Mouse (Mus musculus) gastrocnemius, adult 18-20 months (tissue): ENCODE results near the gene Usp24. TPM values are rescaled to one million over a fixed set of nuclear protein-coding genes. Genes with fewer than 3 reads are reported as not detected.

Experiments
- DNase-seq: peaks from one replicate; pipeline ENCODE4 v3.0.0; 2021; ENCODE audit warnings: low spot score
- long read RNA-seq, 2 experiments: library from polyadenylated mRNA; stranded (forward); transcript quantifications; one replicate each; pipeline ENCODE4 v2.0.0; 2021
- total RNA-seq, 2 experiments: library from RNA; stranded (reverse); gene quantifications; 2 replicates each; pipeline ENCODE4 v1.2.3; 2021

Usp24 gene
- total RNA-seq, result 10 to 100 TPM; 61.6 to 71.1 TPM
- long read RNA-seq, experiment 1, full-length matches to known transcripts, result 17 of 49 reads
- long read RNA-seq, experiment 1, partial matches to known transcripts, result 26 of 49 reads
- long read RNA-seq, experiment 1, other reads (novel, unspliced or antisense), result 6 of 49 reads
- long read RNA-seq, experiment 2, full-length matches to known transcripts, result 11 of 36 reads
- long read RNA-seq, experiment 2, partial matches to known transcripts, result 23 of 36 reads
- long read RNA-seq, experiment 2, other reads (novel, unspliced or antisense), result 2 of 36 reads

DNA sequence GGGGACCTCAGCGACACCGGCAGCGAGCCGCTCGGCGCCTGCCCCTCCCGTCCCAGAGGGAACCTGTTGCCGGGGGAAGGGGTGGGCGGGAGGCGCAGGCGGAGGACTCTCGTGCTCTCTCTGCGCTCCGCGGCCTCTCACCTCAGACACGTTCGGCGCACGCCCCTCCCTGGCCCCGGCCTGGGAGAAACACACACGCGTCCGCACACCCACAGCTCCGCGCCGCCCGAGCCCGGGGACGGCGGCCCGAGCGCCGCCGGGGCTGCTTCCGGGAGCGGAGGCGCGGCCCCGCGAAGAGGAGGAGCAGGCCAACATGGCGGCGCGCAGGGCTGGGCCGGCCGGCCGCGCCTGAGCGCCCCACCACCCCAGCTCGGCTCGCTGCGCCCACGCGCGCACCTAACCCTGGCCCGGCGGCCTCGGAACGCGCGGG is at the start of gene Usp24:
Gene Usp24 (plus strand): TSS at position 293 of the 430 bp plus-strand sequence.
- peak; percentile 61 for DNase-seq

DNA sequence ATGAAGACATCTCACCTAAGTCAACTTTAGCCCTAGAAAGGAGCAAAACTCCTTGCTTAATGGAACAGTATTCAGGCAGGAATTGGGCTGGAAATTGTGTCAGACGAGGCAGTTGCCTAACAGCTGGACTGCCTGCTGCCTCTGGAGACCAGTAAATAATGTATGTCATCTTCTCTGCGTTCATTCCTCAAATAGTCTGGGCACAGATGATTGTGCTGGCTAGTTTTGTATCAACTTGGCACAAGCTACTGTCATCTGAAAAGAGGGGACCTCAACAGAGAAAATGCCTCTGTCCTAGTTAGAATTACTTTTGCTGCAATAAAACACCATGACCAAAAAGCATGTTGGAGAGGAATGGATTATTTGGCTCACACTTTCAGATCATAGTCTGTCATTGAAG is 39.1 kb upstream of the Usp24 start:
- DNase-seq, result no peak

DNA sequence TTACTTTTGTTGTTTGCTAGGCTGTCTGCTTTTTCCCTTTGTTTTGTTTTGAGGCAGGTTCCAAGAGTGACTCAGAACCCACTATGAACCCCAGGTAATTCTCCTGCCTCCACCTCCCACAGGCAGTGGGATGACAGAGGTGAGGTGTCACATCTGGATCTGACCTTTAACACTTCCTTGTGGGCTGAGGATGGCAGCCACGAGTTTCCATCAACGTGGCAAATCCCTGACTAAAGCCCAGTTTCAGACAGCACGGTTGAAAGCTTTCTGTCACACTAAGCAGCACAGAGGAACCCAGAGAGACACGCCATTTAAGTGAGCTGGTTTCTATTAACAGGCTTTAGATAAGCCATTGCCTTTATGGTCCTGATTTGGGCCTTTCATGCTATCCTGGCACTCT is 36.8 kb upstream of the Usp24 start:
- no peak for DNase-seq

DNA sequence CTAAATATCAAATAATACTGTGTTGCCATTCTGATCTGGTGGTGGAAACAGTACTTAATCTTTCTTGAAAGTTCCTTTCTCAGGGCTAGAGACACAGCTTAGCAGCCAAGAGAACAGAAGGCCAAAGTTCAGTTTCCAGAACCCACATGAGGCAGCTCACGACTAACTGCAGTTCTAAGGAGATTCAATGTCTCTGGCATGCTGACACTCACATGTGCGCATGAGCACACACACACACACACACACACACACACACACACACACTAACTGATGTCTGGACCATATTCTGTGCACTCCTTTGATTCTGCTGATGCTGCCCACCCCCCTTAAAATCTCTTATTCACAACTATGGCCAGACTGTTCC is 34.9 kb upstream of the Usp24 start:
- DNase-seq, result no peak

DNA sequence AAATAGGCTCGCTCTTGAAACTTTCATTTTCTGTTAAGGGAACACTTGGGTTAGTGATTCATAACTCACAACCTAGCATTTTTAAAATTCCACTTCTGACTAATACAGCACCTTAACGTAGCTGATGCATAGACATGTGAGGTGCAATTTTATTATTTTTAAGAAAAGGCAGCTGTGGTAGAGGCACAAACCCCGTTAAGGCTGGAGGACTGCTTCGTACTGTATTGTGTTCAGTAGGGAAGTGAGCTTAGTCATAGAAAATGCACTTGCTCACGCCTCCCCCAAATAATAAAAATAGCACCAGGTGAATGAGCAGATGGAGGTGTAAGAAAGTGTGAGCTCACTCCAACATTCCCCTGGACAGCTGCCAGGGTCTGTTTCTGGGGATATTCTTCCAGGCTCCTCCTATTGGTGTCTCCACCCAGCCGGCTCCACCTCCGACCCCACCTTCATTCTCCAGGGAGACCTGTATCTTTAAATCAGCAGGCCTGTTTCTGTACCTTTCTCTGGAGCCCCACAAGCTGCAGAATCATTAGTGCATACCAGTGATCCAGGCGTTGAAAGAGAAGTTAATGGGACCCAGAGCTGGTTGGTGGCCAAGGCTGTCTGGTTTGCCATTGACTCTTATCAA is 34.4 kb upstream of the Usp24 start:
- DNase-seq, result no peak

DNA sequence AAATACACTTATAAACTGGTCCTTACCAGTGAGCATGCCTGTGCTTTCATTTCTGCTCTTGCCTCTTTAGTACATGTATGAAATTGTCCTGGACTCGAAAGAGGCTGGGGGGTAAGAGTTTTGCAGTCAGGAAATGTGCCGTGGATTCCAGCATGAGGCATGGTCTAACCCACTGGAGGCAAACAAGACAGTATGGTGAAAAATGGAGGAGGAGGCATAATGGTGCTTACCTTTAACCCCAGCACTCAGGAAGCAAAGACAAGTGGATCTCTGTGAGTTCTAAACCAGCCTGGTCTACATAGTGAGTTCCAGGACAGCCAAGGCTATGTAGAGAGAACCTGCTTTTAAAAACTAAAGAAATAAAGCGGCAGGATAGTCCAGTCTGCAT is 33.9 kb upstream of the Usp24 start:
- DNase-seq, result no peak

DNA sequence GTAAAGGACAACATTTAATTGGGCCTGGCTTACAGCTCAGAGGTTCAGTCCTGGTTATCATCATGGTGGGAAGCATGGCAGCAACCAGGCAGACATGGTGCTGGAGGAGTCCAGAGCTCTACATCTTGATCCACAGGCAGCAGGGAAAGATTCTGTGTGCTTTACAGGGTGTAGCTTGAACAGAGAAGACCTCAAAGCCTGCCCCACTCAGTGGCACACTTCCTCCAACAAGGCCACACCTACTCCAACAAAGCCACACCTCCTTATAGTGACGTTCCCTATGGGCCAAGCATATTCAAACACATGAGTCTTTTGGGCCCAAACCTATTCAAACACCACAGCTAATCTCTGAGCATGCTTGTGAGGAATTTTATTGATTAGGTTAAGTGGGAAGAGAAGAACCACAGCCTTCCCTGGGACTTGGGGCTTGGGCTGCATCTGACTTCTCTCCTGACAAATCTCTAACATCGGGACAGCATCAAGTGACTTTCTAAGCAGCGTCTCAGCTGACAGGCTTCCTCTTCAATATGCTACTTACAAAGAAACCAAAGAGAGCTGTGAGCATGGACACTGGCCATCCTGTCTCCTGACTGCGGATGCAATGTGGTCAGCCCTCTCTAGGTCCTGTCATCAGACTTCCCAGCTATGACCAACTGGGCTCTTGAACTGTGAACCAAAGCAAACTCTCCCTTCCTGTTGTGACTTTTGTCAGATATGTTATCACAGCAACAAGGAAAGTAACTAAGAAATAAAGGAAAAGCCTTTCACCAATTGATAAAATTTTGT is 28.9 kb upstream of the Usp24 start:
- no peak for DNase-seq

DNA sequence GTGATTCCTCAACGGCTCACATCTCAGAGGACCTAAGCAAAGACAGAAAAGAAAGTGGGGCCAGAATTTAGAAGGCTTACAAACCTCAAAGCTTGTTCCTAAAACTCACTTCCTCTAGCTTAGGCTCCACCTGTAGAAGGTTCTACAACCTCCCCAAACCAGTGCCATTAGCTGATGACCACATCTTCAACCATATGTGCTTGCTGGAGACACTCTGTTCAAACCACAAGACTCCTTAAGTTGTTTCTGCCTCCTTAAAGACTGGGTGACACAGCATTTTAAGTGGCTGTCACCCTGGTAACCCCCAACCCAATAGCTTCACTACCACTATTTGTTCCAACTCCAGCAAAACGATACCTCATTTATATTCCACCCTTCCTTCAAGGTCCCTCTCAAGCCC is 25.8 kb upstream of the Usp24 start:
- DNase-seq, result no peak

DNA sequence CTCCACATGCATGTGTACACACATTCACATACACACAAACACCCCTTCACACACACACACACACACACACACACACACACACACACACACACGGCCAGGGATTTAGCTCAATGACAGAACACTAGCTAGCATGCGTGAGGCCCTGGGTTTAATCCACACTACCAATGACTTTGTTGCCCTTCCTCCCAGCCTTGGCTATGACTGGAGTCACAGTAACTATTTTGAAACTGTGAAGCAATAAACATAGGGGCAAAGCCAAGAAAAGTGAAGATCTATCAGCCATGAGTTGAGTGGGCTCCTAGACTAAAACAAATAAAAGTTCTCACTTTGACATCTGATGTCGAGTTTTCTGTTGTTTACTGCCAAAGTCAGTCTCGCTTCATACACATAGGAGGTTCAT is 23.2 kb upstream of the Usp24 start:
- no peak for DNase-seq

DNA sequence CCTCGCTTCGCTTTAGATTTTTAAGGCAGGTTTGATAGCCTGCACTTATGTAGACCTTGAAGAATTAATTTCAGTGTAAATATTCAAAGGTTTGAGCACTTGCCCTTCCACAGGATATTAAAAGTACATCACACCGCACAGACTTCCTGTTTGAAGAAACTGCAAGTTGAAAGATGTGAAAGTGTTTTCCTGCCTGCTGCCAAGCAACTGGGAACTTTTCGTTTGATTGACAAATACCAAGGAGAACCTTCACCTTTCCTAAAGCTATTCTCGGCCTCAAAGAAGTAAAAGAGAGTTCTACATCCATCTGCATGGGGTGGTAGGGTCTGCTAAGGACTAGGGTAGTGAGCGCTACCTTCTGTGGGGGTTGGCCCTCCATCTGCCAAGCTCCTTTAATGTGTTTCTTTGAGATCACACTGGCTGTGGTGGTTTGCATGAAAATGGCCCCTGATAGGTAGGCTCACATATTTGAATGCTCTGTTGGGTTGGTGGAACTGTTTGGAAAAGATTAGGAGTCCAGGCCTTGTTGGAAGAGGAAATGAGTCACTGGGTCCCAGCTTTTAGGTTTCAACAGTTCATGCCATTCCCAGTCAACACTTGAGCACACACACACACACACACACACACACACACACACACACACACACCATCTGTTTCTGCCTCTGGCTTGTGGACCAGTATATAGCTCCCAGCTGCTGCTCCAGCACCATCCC is 22.5 kb upstream of the Usp24 start:
- DNase-seq, result no peak

DNA sequence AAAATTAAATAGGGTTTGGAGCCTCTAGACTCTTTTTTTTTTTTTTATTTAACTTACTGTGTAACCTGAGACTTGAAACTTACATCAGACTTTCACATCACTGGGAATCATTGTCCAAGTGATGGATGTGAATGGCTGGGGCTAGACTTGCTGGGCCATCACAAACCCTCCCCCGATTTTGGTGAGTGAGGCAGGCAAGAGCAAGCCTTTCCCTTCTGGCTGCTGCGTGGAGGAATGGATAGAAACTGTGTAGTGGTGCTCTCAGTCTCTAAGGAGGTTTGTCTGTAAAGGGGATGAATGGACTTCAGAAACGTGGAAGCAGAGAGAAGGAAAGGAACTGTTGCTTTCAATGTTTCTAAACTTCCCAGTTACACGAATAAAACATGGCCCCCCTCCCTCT is 20.3 kb upstream of the Usp24 start:
- DNase-seq, result no peak

DNA sequence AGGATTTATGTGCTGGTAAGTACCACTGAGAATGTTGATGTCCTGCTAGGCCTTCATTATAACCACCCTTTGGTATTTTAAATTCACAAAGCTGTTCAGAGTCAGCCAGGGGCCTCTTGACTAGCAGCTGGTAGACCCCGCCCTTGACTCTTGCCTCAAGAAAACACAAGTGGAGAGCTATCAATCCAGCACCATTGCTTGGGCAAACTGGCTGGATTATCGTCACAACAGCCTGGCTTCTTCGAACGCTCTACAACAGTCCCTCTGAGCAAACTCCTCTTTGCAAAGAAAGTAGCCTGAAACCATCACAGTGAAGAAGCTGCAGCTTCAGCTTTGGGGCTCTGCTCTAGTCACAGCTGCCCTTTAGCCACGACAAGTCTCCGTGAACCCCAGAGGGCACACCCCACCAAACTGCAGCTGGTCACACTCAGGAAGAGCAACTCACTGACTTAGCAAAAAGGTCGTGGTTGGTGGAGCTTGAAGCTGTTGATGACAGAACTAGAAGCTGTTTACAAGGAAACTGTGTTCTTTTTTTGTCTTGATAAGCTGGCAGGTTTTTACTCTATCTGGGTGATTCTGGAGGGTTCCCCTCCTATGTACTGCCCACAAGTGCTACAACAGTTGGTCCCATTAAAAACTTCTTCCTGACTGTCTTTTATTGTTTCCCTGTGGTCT is 19.5 kb upstream of the Usp24 start:
- DNase-seq, result no peak

DNA sequence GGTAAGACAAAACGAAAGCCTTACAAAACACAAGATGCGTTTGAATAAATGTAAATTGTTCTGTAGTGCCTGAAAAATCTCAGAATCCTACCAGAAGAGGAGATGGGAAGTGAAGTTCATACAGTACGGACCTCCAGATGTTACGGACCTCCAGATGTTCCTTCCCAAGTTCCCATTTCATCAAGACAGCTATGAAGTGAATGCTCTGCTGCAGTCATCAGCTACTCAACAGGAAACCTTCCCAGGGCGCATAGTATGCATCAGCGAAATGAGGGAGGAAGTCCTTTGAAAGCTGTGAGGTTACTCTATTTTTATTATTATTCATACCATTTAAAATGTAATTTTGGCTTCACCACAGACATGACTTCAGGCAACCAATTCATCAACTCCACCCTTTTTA is 14.7 kb upstream of the Usp24 start:
- no peak for DNase-seq

DNA sequence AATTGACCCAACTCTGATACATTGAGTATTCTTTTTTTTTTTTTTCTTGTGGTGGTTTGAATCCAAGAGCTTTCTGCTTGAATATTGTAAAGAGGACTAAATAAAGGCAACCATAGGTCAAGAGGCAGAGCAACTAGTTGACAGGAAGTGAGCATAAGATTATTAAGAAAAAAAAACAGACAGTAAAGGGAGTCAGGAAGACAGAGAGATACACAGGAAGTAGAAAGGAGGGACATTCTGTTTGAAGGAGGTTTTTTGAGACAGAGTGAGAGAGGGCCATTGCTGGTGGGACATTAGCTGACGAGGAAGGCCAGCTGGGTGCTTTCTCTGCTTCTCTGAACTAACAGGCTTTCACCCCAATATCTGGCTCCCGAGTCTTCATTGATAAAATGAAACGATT is 7.9 kb upstream of the Usp24 start:
- DNase-seq, result no peak

DNA sequence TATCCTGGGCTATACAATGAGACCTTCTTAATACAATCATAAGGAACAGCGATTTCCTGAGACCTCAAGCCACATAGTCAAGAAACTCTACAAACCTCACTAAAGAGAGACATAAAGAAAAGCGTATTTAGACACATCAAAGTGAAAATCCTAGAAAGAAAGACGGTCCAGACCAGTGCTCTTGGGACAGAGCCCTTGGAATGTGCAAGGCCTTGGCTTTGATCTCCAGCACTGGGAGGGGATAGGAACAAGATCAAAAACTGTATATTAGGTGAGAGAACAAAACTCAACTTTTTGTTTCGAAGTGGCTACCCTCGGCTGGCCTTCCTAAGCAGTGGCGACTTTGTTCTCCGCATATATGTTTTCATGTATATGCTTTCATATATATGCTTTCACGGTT is 3.4 kb upstream of the Usp24 start:
- no peak for DNase-seq

DNA sequence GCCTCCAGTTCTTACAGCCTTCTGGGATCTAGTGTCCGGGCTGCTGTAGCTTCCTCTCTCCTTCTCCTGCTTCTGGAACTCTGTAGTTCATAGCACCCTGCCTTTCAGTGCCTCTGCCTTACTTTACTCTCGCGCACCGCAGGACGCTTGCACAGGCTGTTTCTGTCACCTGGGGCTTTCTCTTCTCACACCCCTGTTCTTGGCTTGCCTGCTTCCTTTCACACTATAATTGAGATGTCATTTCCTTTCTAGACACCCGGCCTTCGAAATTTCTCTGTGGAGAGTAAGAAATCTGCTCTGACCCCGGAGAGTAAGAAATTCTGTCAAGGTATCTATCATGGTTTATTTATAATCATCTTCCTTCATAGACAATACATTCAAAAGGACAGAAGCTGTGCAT is 2.9 kb upstream of the Usp24 start:
- DNase-seq, result no peak

DNA sequence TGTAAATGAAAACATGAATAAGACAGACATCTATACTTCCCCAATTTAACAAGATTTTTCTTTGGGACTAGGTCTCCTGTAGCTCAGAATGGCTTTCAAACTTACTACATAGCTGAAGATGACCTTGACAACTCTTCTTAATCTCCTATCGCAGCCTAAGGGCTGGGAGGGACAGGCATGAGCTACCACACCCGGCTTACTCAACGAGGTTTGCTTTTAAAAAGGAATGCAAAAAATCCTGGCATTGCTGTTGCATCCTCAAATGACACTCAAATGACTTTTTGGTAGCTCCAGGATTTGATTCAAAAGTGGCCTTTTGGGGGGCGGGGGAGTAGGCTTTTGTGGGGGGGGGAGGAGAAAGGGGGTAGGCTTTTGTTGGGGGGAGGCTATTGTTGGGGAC is 2.1 kb upstream of the Usp24 start:
- DNase-seq, result no peak

DNA sequence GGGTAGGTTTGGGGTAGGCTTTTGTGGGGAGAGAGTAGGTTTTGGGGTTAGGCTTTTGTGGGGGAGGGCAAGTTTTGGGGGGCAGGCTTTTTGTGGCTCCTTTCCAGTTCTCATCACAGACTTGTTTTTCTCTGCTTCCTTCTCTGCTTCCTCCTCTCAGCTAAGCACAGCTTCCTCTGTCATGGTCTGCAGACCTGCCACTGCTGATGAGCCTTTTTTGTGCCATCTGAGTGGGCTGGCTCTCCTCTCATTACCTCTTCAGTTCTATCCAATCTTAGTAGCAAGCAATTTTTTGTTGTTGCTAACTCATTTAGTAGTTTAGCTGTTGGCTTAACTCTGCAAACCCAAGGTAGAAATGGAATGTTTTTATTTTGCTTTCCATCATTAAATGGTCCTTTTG is 1.7 kb upstream of the Usp24 start:
- no peak for DNase-seq

DNA sequence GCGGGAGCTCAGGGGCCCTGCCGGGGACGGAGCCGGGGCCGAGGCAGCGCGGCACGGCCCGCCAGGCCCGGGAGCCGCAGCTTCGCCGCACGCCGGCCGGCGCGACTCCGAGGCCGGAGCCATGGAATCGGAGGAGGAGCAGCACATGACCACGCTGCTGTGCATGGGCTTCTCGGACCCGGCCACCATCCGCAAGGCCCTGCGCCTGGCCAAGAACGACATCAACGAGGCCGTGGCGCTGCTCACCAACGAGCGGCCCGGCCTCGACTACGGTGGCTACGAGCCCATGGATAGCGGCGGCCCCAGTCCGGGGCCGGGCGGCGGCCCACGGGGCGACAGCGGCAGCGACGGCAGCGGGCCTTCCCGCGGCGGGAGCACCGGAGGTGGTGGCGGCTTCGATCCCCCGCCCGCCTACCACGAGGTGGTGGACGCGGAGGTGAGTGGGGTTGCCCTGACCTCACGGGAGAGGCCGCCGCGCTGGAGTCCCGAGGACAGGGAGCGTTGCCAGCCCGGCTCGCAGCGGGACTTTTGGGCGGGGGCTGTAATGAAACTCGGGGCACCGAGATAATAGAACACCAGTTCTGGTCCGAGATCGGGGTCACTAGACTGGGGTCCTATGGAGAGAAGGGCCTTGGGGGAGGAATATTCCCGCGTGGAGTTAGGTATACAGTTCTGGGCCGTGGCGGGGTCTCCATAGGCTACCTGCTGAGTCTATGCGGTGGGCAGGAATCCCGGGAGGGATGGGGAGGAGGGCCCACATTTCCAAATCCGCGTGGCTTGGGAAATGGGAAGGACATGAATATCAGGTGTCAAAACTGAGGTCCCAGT is 552 bp downstream of the Usp24 start:
- DNase-seq, result peak; percentile 60

DNA sequence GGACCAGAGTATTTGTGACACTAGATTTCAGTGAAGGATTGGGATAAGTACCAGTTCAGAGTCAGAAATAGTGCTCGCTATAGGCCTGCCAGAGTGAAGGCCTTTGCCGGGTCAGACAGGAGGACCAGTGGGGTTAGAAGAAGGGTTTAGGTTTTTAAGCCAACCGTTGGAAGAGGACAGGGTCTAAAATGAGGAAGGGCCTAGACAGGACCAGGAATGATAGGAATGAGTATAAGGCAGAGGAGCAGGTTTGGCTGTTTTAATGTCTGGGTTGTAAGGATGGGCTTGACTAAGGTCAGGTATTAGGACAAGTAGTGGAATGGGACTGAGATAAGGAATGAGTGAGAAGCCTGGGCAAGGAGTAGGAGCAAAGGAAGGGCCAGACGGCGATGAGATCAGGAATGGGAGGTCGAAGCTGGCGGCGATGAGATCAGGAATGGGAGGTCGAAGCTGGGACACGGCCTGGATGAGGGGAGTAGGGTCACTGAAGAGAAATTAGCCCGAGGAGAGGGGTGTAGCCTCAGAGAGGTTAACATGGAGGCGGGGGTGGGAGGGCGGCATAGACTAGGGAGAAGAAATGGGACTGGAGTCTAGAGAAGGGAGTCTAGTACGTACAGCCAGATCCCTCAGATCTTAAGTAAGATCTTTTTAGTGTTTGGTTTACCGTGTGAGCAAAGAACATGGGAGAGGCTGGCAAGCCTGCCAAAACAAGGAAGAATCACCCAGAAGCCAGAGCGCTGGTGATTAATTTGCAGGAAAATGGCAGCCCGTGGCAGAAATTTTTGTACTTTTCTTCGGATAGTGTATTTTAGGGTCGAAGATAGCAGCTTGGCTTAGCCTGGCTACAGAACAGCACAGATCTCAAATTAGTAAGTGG is 1.4 kb downstream of the Usp24 start:
- DNase-seq, result no peak
